Mouse (Mus musculus) embryo, embryonic 11.5 days (tissue): ENCODE measurements around the gene Sav1.
A peak's percentile ranks its signal among the peaks of the same experiment; 100 is the strongest.

ENCODE experiments used
- DNase-seq: peaks from one replicate; pipeline ENCODE4 v3.0.0-alpha.2; 2012; ENCODE audit warnings: low read depth, low spot score

Sav1 gene

GRCm38 (mm10) chr12:69957378-69957777 is 29.4 kb downstream of the Sav1 start:
- DNase-seq: no peak

GRCm38 (mm10) chr12:69947502-69947901 is 39.3 kb downstream of the Sav1 start:
- DNase-seq: no peak

- DNase-seq: no peak
Measured at GRCm38 (mm10) chr12:69945861-69946260, 40.9 kb downstream of the Sav1 start.

GRCm38 (mm10) chr12:69941655-69942329 is 45.0 kb downstream of the Sav1 start:
- DNase-seq: no peak

- DNase-seq: no peak
Measured at GRCm38 (mm10) chr12:69939291-69939690, 47.5 kb downstream of the Sav1 start.

- no peak for DNase-seq
Measured at GRCm38 (mm10) chr12:69937731-69938130, 49.1 kb downstream of the Sav1 start.

- DNase-seq: no peak
Measured at GRCm38 (mm10) chr12:69926716-69927115, 60.1 kb downstream of the Sav1 start.

GRCm38 (mm10) chr12:69924012-69924411 is 62.8 kb downstream of the Sav1 start:
- peak; percentile 27 for DNase-seq

GRCm38 (mm10) chr12:69923603-69924002 is 63.2 kb downstream of the Sav1 start:
- DNase-seq: no peak

- no peak for DNase-seq
Measured at GRCm38 (mm10) chr12:69923128-69923527, 63.7 kb downstream of the Sav1 start.

GRCm38 (mm10) chr12:69922099-69922498 is 64.7 kb downstream of the Sav1 start:
- DNase-seq: no peak

GRCm38 (mm10) chr12:69917870-69918269 is 68.9 kb downstream of the Sav1 start:
- DNase-seq: no peak
